Mouse (Mus musculus): ENCODE results near the gene 3110082J24Rik.
"Not testable (repeated sequence)": the region's sequence is repeated elsewhere in the genome, so short reads cannot be mapped to it uniquely, and the experiment has no call there.

3110082J24Rik gene

GRCm38 (mm10) chr5:30071677-30072076 lies 34.2 kb downstream of the 3110082J24Rik start:
- DNase-seq (ENCODE audit: low spot score): no peak

DNA sequence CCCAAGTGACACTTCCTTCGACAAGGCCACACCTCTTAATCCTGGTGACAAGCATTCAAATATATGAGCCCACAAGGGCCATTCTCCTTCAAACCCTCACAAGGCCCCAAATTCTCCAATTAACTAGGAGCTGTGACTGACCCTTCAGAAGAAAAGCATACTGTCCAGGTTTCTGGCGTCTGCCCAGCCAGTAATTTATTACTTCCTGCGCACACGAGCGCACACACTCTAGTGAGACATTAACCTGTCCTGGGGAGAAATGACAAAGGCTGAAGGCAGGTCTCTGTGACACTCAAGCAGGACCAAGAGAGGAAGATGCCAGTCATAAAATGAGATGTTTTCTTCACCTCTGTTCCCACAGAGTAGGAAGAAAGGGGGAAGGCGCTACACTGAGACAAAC lies 38.2 kb downstream of the 3110082J24Rik start:
- no peak for DNase-seq (ENCODE audit: low spot score)

GRCm38 (mm10) chr5:30059607-30060006 lies 46.3 kb downstream of the 3110082J24Rik start:
- DNase-seq (ENCODE audit: low spot score): not testable (repeated sequence)

GRCm38 (mm10) chr5:30058216-30058731 lies 47.6 kb downstream of the 3110082J24Rik start:
- no peak for DNase-seq (ENCODE audit: low spot score)
